Mouse (Mus musculus) thymus, postnatal 0 days (tissue): ENCODE data around the gene Rnd1. TPM values are rescaled to one million over a fixed set of nuclear protein-coding genes. Genes with fewer than 3 reads are reported as not detected.
A peak's percentile ranks its signal among the peaks of the same experiment; 100 is the strongest.

Experiments used
- DNase-seq: peaks from one replicate; pipeline ENCODE4 v3.0.0-alpha.2; 2015; ENCODE audit warnings: low spot score
- polyA plus RNA-seq: library from polyadenylated mRNA; unstranded; fragments of >200 nt; fragmentation: Nextera tagmentation; extraction: Ambion mirVana; gene quantifications from 2 replicates; pipeline ENCODE4 v1.2.1, GENCODE M21; 2015

Rnd1 gene
- polyA plus RNA-seq, 1 experiment from 2014 or later, result 1.1 TPM

- DNase-seq, result no peak
Measured at GRCm38 (mm10) chr15:98680660-98681059, 3.4 kb upstream of the Rnd1 start.

GRCm38 (mm10) chr15:98677977-98678376 is 716 bp upstream of the Rnd1 start:
- no peak for DNase-seq

GRCm38 (mm10) chr15:98676471-98676870 is 790 bp downstream of the Rnd1 start:
- DNase-seq, result peak; percentile 49

- DNase-seq, result peak; percentile 10
Measured at GRCm38 (mm10) chr15:98675634-98676250, 1.5 kb downstream of the Rnd1 start.

- no peak for DNase-seq
Measured at GRCm38 (mm10) chr15:98674994-98675545, 2.2 kb downstream of the Rnd1 start.

- DNase-seq, result no peak
Measured at GRCm38 (mm10) chr15:98674284-98674993, 2.8 kb downstream of the Rnd1 start.

- no peak for DNase-seq
Measured at GRCm38 (mm10) chr15:98673732-98674131, 3.5 kb downstream of the Rnd1 start.

GRCm38 (mm10) chr15:98672592-98672991 is 4.7 kb downstream of the Rnd1 start:
- DNase-seq, result no peak

GRCm38 (mm10) chr15:98664042-98664907 is 13.0 kb downstream of the Rnd1 start:
- DNase-seq, result peak; percentile 23

GRCm38 (mm10) chr15:98662567-98663545 is 14.4 kb downstream of the Rnd1 start, which contains the start of gene Ddx23:
TSS of gene Ddx23 (minus strand) at chr15:98662894.
- peak; percentile 95 for DNase-seq

- peak; percentile 61 for DNase-seq
Measured at GRCm38 (mm10) chr15:98662198-98662566, 15.1 kb downstream of the Rnd1 start.

GRCm38 (mm10) chr15:98656982-98657751 is 20.1 kb downstream of the Rnd1 start:
- no peak for DNase-seq

GRCm38 (mm10) chr15:98652174-98652573 is 25.1 kb downstream of the Rnd1 start:
- DNase-seq, result no peak

GRCm38 (mm10) chr15:98651431-98651830 is 25.8 kb downstream of the Rnd1 start:
- DNase-seq, result no peak

- DNase-seq, result no peak
Measured at GRCm38 (mm10) chr15:98648071-98648470, 29.2 kb downstream of the Rnd1 start.

- no peak for DNase-seq
Measured at GRCm38 (mm10) chr15:98647308-98647707, 30.0 kb downstream of the Rnd1 start.

GRCm38 (mm10) chr15:98646737-98647136 is 30.5 kb downstream of the Rnd1 start:
- DNase-seq, result no peak

GRCm38 (mm10) chr15:98645057-98646026 is 31.9 kb downstream of the Rnd1 start:
- no peak for DNase-seq
